Mouse (Mus musculus): ENCODE data around the gene Akap5.

Akap5 gene

DNA sequence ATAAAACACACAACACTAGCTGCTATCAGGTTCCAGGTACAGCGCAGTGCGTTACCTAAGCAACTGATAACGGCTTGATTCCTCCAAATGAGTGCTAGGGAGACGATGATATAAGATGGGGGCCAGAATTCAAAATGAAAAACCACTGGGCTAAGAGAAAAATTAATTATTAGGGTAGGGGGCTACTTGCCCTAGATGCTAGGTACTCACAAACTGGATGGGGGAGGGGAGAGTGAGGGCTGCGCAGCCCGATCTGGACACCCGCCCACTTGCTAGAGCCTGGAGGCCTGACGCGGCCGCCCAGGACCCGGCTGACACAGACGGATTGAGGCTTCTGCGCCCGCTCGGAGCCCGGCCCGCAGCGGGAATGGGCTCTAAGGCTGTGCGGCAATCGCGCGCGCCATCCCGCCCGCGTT, 44.1 kb downstream of the Akap5 start:
- peak; percentile 78 for DNase-seq (ENCODE audit: low read depth)

DNA sequence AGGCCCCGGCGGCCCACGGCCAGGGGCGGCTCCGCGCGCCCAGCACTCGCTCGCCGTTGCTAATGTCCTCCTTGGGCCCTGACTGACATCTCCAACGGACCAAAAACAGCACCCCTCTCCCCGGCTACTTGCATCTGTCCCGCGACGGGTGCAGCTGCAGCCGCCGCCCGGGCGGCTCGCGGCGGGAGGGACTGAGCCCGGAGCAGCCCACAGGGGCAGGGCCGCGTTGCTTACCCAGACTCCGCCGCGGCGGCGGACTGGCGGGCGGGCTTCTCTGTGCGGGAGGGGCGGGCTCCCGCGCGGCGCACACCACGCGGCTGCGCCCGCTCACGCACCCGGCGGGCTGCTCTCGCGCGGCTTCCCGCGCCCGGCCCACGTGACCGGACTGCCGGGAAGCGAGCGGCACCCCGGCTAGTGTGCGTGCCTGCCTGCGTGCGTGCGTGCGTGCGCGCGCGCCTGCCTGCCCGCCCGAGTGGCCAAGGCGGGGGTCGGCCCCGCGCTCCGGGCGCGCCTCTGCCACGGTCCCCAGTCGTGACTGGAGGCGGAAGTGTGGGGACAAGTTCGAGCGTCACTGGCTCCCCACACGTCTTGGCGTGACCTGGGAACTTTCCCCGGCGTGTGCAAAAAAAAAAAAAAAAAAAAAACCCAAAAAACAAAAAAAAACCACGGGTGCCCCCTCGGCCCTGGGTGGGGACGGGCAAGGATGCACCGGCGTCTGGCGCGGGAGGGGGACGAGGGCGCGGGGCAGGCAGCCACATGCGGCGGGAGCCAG, 44.7 kb downstream of the Akap5 start, which contains the start of gene Zbtb25:
Gene Zbtb25 (minus strand): TSS at position 397 of the 772 bp plus-strand sequence.
- peak; percentile 94 for DNase-seq (ENCODE audit: low read depth)

DNA sequence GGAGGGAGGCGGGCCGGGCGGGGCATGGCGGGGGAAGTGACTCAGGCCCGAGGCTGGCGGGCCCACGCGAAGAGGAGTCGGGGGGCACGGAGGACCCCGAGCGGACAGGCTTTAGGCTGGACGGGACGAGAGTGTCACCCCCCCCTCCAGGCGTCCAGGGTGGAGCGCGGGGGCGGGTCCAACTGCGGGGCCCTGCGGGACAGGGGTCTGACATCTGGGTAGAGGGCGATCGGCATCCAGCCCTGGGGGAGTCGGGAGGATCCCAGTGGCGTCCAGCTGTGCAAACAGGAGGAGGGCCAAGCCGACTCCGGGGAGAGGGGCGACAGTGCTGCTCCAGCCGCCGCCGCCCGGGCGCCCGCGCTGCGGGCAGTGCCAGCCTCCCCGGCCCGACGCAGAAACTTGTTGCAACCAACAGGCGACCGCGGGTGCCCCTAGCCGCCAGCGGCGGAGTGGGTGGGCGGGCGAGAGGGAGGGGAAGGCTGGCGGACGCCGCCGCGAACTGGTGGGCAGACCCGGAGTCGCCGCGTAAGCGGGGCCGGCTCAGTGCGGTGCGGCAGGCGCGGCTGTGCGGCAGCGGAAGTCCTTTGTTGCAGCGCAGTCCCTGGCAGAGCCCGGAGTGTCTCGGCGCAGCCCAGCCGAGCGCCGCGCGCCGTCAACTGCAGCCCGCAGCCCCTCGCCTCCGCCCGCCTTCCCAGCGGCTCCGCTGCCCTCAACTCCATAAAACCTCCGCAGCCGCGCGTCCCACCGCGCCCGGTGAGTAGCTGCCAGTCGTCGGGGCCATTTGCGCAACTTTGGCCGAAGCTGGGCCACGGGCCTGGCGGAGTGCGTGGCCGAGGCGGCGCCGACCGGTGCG, 45.5 kb downstream of the Akap5 start, which contains the start of gene Zbtb1:
Gene Zbtb1 (plus strand): TSS at position 289 of the 853 bp plus-strand sequence.
- peak; percentile 85 for DNase-seq (ENCODE audit: low read depth)

DNA sequence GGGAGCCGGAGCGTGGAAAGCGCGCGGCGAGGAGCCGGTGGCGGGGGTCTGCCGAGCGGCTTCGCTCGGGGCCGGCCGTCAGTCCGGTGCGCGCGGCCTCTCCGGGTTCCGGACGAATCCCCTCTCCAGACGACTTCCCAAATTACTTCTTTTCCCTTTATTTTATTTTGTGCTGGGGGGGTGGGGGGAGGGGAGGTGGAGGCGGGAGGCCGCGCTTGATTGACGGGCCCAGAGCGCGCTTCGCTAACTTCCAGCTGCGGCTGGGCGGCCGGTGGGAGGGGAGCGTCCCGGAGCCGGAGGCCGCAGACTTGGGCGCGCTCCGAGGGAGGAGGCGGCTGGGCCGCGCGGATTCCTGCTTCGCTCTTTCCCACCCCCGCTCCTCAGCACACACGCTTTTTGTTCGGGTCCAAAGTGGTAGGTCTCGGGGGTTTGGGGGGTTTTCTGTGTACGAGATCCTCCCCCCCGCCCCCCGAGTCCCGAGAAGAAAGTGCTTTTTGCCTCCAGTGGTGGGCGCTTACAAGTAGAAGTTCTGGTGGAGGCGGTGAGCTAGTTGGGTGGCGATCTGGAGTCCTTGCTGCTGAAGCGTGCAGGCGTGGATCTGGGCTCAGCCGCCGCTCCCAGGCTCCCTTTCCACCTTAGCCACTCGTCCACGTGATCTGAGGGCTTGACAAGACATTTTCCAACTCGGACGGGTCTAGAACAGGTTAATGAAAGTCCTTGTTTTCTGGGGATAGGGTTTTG, 46.3 kb downstream of the Akap5 start:
- peak; percentile 91 for DNase-seq (ENCODE audit: low read depth)

DNA sequence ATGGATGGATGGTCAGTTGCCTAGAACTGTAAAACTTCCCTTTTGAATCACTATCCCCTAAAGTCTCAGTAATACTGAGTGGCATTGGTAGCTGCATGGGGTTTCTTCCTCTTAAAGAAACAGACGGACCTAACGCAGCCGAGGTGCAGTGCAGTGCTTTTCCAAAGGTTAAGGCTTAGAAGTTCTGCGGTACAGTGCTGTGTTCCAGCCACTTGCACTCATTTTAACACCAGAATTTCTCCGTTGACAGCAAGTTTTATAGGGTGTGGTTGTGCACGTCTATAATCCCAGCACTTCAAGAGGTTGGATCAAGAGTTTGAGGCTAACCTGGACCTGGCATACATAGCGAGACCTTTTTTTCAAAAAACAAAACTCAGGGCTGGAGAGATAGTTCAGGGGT, 47.4 kb downstream of the Akap5 start:
- no peak for DNase-seq (ENCODE audit: low read depth)

DNA sequence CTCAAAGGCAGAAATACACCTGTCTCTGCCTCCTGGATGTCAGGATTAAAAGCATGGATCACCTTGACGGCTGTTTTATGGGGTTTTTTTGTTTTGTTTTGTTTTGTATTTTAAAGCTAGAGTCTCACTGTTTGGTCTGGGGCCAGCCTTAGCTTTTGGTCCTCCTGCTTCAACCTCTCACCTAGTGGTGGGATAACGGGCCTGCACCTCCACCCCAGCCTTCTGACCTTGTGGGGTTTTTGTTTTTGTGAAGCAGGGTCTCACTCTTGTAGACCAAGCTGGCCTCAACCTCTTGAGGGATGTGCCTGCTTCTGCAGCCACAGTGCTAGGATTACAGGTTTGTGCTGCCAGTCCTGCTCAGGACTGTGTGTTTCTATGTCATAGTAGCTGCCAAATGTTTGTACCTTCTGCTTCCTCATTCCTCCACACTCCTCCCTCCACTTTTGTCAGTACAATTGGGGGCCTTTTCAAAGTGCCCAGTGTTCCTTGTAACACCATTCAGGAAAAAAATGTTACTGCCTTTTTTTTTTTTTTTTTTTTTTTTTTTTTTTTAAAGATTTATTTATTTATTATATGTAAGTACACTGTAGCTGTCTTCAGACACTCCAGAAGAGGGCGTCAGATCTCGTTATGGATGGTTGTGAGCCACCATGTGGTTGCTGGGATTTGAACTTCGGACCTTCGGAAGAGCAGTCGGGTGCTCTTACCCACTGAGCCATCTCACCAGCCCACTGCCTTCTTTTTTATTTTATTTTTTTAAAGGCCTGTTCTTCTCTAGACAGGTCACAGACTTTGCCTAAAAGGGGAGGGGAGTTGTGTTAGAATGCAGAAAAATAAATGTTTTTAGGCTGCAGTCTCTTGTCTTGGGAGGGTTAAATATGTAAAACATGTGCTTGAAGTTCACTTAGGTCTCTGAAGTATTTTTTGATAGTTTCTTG, 48.5 kb downstream of the Akap5 start:
- peak; percentile 34 for DNase-seq (ENCODE audit: low read depth)

DNA sequence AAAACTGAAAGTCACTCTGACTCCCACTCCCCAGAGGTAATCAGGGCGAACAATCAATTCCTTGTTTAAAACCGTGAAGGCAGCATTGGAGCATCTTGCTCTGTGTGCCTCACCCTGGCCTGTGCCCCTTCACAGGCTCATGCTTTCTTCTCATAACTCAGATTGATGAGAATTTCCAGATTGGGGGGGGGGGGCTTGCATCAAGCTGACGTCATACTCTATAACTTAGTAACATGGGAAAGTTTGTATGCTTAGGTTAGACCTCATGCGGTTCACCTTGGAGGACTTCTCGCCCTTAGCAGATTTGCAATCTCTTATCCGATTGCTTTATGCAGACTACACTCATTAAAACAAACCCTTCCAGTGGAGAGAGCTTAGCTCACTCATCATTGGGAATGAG, 49.3 kb downstream of the Akap5 start:
- DNase-seq (ENCODE audit: low read depth): no peak

DNA sequence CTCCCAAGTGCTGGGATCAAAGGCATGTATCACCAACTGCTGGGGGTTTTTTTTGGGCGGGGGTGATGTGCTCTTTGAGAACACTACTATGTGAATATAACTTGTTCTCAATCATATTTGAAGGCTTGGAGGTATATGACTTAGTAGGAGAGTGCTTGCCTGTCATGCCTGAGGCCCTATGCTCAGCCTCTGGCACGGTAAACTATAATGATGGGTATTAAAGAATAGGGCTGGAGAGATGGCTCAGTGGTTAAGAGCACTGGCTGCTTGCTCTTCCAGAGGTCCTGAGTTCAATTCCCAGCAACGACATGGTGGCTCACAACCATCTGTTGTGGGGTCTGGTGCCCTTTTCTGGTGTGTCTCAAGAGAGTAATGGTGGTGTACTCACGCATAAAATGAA, 50.2 kb downstream of the Akap5 start:
- no peak for DNase-seq (ENCODE audit: low read depth)

DNA sequence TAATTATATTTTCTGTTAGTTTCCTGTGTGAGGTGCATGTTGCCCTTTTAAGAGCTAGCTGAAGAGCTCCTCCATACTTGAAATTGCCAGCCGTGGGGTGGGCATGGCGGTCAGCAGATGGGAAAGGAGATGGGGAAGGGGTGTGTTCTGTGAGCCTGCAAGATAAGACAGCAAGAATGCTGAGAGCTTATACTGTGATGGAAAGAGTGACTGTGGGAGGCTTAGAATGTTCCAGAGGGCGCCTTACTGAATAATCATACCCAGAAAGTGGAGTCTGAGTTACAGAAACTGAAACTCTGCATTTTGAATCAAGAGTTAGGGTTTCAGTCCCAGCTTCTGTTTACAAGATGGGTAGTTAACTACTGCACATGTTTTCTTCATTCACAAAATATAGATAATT, 50.8 kb downstream of the Akap5 start:
- no peak for DNase-seq (ENCODE audit: low read depth)

DNA sequence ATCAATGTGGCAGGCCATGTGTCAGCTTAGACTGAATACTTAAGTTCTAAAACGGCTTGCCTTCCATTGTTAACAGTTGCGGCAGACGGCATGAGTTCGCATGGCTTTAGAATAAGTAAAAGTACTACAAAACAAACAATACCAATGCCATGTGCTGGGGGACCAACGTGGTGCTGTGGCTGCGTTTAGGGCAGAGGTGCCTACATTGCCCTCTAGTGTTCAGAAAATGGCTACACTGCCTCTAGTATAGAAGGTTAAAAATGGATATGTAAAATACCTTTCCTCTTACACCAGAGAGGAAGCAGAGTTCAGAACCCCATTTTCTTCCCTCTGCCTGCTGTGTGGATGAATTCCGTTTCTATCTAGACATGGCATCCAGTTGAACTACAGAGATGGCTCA, 52.0 kb downstream of the Akap5 start:
- DNase-seq (ENCODE audit: low read depth): peak; percentile 34

DNA sequence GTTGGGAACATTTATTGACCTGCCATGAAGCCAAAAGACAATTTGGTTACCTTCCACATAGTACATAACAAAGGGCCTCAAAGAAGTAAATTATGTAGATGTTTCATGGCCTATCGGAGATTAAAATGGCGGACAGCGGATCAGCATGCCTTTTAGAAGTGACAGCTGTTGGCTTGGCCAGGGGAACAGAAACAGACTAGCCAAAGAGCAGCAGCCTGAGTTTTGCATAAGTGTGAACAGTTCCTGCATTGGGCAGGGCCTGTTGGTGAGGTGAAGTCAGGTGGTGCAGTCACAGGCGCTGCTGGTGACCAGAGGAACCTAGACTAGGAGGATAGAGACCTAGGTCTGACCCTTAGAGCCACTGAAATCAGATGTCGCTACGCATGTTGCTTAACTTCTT, 52.4 kb downstream of the Akap5 start:
- DNase-seq (ENCODE audit: low read depth): no peak

DNA sequence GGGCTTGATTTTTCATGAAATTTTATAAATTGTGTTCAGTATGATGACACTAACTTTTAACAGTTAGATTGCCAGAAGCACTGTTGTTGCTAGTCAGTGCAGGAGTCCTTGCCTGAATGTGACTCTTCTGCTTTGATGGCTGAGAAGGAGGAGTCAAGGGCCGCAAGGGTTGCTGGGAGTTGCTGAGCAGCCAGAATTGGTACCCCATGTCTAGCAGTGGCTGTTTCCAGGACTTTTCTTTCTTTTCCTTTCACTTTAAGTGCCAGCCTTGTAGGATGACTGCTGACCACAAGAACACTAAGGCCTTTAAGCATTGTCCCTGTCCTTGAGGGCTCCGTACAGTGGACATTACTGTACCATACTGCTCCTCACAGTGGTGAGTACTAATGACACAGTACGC, 53.0 kb downstream of the Akap5 start:
- DNase-seq (ENCODE audit: low read depth): no peak

DNA sequence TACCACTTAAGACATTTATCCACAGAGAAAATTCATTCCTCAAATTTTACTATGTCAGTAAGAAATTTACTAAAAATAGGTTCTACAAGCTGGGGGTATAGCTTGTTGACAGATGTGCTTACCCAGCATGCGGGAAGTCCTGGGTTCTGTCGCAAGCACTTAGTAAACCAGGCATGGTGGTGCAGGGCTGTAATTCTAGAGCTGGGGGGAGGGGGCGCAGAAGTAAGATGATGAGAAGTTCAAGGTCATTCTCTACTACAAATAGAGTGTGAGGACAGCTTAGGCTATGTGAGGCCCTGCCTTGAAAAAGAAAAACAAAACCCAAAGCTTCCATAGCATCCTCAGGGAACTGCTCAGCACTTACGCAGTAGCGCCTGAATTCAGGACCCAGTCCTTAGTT, 53.9 kb downstream of the Akap5 start:
- DNase-seq (ENCODE audit: low read depth): peak; percentile 30

DNA sequence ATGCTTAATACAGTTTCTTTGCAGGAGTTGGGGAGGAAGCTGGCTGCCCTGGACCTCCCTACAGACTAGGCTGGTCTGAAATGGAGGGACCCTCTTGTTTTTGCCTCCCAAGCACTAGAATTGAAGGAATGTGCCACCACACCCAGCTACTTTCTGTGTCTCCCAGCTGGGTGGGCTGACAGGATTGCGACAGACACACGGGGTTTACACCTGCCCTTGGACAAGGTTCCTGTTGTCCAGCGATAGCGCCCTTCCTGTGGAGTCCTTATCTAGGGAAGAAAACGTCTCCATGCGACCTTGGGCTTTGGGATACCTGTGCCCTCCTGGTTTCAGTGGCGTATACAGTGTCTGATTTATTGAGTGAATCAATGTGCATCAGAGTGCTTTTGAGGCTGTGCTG, 55.5 kb downstream of the Akap5 start:
- DNase-seq (ENCODE audit: low read depth): no peak
